Mouse (Mus musculus): Measurements from ENCODE around the gene Osbpl11.
A peak's percentile ranks its signal among the peaks of the same experiment; 100 is the strongest.

Gene Osbpl11

DNA sequence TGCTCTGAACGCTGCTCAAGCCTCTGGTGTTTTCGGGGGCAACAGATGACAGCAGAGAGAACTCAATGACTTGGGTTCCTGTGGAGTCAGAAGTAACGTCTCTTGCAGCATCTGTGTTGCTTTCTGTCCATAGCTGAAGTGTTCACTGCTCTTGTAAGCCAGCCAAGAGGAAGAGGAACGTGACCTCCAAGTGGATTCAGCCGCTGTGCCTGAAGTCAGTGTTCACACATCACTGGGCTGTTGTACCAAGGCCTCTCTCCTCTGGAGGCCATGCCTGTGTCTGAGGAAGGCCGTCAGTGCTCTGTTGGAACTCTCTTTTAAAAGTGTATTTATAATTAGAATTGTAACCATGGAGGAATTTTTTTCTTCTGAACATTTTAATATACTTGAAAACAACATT is 57.2 kb downstream of the Osbpl11 start:
- DNase-seq (ENCODE audit: low read depth, low spot score) = no peak

DNA sequence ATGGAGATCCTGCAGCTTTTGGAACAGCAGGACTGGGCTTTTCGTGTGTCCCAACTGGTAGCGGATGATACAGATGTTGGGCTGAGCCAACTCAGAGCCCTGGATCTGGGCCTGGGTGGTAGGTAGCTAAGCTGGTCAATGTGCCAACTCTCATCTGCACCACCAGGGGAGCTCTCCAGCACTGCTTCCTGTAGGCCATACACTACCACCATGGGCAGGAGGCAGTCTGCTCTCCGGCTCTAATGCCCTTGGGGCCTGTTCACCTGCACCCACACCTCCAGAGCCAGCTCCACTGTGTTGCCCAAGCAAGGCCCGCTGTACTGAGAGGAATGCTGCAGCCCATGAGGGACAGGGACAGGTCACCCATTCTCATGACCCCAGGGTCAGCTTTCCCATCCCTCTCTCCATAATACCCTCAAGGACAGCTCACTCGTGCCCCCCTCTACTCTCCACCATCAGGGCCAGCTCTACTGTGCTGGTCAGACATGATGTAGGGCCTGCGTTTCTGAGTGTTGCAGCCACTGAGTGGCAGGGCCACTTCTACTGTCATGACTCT is 59.3 kb downstream of the Osbpl11 start:
- DNase-seq (ENCODE audit: low read depth, low spot score) = no peak

DNA sequence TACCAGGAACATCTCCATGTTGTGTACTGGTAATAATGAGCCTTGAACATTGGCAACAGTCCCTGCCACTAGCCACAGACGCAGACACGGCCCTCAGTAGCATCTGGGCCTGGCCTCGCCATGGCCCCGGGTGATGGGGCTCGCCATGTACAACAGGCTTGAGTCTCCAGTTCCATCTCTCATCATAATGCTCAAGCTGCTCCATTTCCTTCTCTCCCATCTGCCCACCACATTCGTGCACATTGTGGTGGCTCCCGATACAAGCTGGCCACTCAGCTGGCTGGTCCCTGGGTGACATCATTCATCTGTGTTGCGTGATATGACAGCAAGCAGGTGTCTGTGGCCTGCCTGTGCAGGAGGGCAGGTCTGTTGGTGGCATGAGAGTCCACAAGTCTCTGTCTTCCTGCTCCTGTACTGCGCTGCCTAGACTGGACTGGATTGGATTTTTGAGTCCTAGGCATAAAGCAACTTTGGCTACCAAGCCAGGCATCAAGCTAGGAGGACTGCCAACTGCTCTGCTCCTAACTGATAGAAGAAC is 60.1 kb downstream of the Osbpl11 start:
- DNase-seq (ENCODE audit: low read depth, low spot score) = no peak

DNA sequence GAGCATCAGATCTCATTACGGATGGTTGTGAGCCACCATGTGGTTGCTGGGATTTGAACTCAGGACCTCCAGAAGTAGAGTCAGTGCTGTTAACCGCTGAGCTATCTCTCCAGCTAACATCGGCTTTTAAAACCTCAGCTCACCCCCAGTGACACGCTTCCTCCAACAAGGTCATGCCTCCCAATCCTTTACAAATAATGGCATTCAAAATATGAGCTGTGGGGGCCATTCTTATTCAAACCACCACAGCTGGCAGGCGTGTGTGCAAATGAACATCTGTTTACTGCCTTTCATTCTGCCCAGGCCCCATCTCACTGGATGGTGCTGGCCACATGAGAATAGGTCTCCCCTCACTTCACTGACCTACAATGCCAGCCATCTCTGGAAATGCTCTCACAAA is 61.7 kb downstream of the Osbpl11 start:
- DNase-seq (ENCODE audit: low read depth, low spot score) = no peak

DNA sequence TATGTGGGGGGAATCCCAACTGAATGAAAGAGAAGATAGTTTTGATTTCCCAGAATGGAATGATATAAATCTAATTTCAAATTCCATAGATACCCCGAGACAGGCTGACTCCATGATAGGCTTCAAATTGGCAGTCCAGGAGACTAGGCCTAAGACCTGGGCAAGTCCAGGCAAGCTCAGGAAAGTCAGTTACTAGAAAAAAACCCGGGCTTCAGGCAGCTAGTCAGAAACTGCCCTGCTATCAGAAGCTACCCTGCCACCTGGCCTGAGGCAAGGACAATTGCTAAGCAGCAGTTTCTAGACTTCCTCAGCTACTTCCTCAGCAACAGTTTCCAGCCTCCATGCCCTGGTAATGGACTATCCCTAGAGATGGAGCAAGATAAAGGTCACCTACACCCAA is 62.1 kb downstream of the Osbpl11 start:
- DNase-seq (ENCODE audit: low read depth, low spot score) = no peak

DNA sequence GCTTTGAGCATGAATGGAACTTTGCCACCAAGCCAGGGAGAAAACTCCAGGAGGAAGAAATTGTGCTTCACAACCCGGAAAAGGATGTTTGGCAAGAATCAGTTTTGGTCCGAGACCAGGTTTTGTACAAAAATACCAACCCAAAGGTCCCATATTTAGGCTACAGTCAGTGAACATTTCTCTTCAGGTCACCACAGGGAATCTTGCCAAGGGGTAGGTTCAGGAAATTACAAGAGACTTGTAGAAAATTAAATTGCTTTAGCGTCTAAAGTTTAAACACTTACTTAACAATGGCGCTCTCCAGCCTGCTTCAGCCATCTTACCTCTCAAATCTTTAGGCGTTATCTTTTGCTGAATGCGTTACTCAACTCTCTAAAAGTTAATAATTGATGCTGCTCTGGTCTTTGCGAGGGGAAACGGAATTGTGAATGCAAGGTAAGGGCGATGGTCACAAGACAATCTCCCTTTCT is 65.8 kb downstream of the Osbpl11 start:
- DNase-seq (ENCODE audit: low read depth, low spot score) = no peak

DNA sequence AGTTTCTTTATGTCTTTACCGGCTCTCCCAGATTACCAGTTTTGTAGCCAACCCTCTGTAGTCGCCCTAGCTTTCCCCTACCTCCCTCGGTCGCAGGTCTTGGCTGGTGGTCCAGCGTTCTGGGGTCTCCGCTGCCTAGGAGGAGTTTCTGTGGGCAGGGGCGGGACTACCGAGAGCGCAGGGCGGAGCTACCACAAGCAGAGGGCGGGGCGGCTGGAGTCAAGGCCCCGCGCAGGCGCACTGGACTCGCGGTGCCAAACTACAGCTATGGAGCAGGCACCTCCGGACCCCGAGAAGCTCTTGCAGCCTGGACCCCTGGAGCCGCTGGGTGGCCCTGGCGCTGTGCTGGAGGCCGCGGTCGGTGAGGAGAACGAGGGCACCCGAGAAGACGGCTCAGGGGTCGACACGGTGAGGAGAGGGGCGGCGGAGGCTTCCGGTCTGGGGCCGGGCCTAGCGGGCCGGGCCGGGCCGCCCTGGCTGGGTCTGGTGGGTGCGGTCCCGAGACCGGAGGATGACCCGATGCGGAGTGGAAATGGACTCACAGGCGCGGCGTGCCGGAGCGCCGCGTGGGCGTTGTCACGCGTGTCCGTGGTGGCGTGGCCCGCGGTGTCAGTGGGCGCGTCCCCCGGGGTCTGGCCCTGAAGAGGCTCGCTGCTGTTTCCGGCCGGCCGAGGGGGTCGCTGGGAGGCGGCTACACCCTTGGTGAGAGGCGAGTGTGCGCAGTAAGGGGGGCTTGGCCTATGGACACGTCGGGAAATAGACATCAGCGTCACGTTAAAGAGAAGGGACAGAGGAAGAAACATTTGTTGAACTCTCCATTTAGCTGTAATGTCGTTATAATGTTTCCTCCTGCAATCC is 66.6 kb downstream of the Osbpl11 start, which contains the start of gene Snx4:
Gene Snx4, plus strand, starts transcription at position 249 of the 858 bp plus-strand sequence.
- peak; percentile 71 for DNase-seq (ENCODE audit: low read depth, low spot score)

DNA sequence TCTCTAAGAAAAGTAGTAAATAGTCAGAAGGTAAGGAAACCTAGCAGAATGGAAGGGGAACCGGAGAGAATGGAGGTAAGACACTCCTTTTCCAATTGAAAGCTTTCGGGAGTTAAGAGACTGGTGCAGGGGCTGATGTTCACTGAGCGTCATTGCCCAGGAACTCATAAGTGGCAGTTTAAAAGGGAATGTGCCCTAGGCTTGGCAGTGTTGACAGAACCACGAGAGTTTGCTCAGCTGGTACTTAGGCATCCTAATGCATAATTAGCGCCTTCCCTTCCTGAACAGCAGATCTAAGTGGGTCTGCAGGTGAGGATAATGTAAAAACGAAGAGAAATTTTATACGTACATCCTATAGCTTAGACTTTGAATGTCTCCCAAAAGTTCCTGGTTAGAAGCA is 70.7 kb downstream of the Osbpl11 start:
- no peak for DNase-seq (ENCODE audit: low read depth, low spot score)

DNA sequence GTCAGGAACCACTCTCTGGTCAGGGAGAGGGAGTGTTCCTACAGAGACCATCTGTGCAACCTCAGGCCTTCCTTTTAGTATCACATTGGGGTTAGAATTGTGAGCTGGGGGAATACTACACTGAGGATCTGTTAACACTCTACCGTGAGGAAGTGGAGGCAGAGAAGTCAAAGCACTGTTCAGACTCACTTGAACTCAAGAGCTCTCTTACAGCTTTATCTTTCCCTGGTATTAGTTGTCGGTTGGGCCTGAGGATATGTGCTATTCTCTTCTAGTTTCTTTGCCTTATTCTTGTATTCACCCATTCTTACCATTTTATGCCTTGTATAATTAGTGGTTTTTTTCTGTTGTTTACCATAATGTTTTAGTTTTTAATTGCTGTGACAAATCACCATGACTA is 73.7 kb downstream of the Osbpl11 start:
- no peak for DNase-seq (ENCODE audit: low read depth, low spot score)

DNA sequence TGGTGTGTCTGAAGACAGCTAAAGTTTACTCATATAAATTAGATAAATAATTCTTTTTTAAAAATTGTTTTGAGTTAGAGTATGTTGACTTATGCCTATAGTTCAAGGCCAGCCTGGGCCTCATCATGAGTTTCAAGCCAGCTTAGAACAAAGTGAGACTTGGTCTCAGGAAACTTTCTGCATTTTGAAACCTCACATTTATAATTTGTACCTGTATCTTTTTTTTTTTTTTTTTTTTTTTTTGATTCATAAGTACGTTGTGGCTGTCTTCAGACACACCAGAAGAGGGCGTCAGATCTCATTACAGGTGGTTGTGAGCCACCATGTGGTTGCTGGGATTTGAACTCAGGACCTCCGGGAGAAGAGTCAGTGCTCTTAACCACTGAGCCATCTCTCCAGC is 75.0 kb downstream of the Osbpl11 start:
- no peak for DNase-seq (ENCODE audit: low read depth, low spot score)

DNA sequence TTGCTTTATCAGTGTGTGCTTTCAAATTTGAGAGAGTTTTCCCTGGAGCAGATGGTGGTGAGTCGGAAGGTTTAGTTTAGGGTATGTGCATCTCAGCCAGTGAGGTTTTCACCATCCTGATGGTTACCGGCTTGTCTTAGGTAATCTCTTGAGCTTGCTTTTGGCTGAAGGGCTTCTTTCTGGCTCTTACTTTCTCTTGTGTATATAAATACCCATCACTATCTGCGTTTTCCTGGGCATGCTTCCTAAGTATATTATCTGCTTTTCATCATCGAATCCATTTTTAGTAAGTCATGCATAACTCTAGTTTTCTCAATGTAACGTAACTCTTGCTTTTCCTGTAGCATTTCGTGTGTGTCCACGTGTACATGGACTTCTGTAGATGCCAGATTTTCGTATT is 76.0 kb downstream of the Osbpl11 start:
- DNase-seq (ENCODE audit: low read depth, low spot score) = no peak

DNA sequence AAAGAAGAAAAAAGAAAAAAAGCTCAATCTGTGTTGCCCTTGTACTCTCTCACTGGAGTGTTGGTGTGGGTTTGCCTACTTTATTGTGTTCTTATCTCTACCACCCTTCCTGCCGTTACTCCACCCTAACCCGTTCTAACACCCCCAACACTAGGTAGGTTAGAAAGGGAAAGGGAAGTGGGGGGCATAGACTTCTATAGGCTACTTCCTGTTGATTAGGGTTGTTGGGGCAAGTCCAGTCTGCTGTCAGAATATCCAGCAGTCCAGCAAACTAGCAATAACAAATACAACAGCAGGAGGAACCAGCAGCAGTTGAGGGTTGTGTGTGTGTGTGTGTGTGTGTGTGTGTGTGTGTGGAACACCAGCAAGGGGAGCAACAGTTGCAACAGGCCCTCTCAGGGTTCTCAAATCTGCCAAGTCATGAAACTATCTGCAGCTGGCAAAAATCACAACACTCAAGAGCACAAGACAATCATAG is 76.8 kb downstream of the Osbpl11 start:
- DNase-seq (ENCODE audit: low read depth, low spot score) = no peak

DNA sequence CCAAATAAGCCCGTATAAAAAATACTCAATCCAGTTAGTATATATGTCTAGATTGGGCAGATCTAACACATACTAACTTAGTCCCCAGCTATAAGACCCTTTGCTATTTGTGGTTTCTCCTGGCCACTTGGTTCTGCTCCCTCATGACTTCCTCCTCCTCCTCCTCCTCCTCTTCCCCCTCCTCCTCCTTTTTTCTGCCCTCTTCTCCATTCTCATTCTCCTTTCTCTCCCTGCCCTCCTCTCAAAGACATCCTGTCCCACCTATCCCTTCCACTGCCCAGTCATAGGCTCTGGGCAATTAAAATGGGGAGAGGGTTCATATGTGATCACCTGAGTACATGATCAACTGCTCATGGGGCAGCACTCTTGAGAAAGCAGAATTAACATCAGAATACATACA is 77.2 kb downstream of the Osbpl11 start:
- DNase-seq (ENCODE audit: low read depth, low spot score) = no peak

DNA sequence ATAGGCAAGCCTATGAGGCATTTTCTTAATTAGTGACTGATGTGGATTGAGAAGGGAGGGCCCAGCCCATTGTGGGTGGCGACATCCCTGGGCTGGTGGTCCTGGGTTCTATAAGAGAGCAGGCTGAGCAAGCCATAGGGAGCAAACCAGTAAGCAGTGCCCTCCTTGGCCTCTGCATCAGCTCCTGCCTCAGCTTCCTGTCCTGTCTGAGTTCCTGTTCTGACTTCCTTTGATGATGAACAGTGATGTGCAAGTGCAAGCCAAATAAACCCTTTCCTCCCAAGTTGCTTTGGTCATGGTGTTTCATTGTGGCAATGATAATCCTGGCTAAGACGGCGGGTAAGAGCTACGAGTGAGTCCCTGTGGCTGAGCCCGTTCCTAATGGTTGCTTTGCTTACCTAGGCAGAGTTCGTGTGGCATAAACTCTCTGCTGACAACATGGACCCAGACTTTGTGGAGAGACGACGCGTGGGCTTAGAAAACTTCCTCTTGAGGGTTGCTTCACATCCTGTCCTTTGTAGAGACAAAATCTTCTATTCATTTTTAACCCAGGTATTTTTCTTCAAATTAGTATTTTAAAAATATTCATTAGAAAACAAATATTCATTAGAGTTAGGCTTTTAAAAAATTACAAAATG is 82.9 kb downstream of the Osbpl11 start:
- DNase-seq (ENCODE audit: low read depth, low spot score) = no peak

DNA sequence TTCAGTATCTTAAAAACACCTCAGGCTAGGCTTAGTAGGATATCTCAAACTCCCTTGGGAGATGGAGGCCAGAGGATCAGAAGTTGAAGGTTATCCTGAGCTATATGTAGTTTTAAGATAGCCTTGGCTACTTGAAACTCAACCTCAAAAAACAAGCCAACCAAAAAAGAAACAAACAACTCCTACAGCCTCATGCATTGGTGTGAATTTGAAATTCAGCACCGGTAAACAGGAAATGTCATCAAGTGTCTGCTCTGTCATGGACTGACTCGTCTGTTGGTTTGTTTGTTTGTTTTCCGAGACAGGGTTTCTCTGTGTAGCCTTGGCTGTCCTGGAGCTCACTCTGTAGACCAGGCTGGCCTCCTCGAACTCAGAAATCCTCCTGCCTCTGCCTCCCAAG is 87.0 kb downstream of the Osbpl11 start:
- DNase-seq (ENCODE audit: low read depth, low spot score) = no peak

DNA sequence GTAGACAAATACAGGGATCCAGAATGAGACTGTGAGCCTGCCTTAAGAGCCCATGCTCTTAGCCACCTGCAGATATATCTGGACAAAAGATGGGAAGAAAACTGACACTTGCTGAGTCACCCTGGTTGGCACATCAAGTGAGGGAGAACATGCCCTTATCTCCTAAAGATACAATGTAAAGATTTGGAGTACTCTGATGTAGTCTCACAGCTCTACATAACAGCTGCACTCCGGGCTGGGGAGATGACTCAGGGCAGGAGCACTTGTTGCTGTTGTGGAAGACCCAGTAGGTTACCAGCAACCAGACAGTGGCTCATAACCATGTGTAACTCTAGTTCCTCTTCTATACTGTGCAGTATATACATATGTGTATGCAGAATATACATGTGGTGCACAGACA is 98.2 kb downstream of the Osbpl11 start:
- DNase-seq (ENCODE audit: low read depth, low spot score) = no peak

DNA sequence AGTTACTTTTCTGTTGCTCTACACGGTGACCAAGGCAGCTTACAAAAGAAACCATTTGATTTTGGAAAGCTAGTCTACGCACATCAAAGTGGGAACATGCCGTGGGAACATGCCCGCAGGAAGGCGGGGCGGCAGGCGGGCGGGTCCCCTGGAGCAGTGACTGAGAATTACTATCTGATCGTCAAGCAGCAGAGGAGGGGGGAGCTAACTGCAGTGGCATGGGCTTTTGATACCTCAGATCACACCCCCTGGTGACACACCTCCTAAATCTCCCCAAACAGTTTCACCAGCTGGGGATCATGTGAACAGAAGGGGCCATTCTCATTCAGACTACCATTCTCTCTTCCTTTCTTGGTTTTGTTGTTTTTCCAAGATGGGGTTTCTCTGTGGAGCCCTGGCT is 103.7 kb downstream of the Osbpl11 start:
- no peak for DNase-seq (ENCODE audit: low read depth, low spot score)

DNA sequence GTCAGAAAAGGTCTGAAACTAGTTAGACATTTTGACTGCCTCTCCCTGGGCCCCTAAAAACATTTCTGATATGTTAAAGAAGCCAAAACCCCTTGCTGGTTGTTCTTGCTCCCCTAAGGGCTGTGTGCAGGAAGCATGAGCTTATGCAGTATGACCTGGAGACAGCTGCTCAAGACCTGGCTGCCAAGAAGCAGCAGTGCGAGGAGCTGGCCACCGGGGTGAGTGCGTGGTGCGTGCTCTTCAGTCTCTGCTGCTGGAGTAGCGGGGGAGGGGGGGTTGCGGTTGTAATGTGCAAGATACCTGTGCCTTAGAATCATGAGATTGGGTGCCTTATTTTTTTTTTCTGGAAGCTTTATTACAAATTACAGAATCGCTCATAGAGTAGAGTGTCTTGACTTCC is 105.1 kb downstream of the Osbpl11 start:
- DNase-seq (ENCODE audit: low read depth, low spot score) = no peak

DNA sequence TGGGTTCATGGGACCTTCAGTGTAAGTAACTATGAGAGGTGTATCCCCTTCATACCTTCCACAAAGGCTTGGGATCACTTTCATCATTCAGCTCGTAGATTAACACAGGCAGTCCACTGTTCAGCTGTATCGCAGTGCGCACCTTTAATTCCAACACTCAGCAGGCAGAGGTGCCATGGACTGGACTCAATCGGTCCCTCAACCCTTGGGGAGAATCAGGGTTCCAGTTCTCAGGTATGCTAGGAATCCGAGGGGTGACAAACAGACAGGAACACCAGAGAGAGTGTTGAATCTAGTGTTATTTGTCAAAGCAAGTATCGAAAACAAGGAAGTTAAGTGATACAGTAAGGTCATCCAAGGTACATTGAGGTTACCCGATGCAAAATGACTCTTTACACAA is 107.4 kb downstream of the Osbpl11 start:
- no peak for DNase-seq (ENCODE audit: low read depth, low spot score)

All from brain, embryonic 18.5 days (tissue).